ENCODE assay signal across 9 mouse cellular contexts in genomic region chr12:112328809-112329575, GRCm38 (mm10).
DNase-seq lines count a peak whose midpoint lies in the region; ATAC-seq and TF ChIP-seq lines count a peak whose summit lies in the region.
"Had no signal": no experiment of that assay in that cellular context is flagged by ENCODE, and none has a peak within 500 bp of the region (broad histone marks: within the 10 kb centered on the region; RNA-seq: fewer than 3 reads in every experiment).

No protein-coding gene starts in this region.

- H3K9ac ChIP-seq in hindbrain, postnatal 0 days (replicated peaks; ENCODE audit: low read length) = no peak overlapping the region

- H3K27ac ChIP-seq in left cerebral cortex, adult 2 months = peak overlapping the region; percentile 92
- H3K27ac ChIP-seq in embryonic facial prominence, embryonic 10.5 days (replicated peaks) = peak overlapping the region; percentile 85
- peak overlapping the region; percentile 85; the same call in 1 of the 2 replicates for H3K27ac ChIP-seq in hindbrain, postnatal 0 days
- peak overlapping the region; percentile 90; the same call in 1 of the 2 replicates for H3K27ac ChIP-seq in olfactory bulb, adult 2 months (ENCODE audit: insufficient read depth, low read depth, low read length)

- TF ChIP-seq POLR2A in olfactory bulb, adult 2 months (IDR thresholded peaks at IDR 0.05; ENCODE audit: insufficient read depth, low read depth, low read length) = no peak

- H3K4me1 ChIP-seq in embryonic facial prominence, embryonic 10.5 days = peaks cover 72% of the 10 kb centered on the region
- peaks cover 23% of the 10 kb centered on the region for H3K4me1 ChIP-seq in hindbrain, postnatal 0 days (ENCODE audit: insufficient read depth, low read length)
- H3K4me1 ChIP-seq in olfactory bulb, adult 2 months (ENCODE audit: control insufficient read depth, insufficient read depth, low read length) = peaks cover 57% of the 10 kb centered on the region

- peaks cover 37% of the 10 kb centered on the region for H3K27me3 ChIP-seq in embryonic facial prominence, embryonic 10.5 days (replicated peaks; ENCODE audit: low read depth, poor library complexity, severe bottlenecking)
- no peaks in the 10 kb centered on the region for H3K27me3 ChIP-seq in hindbrain, postnatal 0 days (ENCODE audit: insufficient read depth, low read length)

- H3K4me3 ChIP-seq in left cerebral cortex, adult 2 months = no peak overlapping the region
- peak overlapping the region; percentile 36; the same call in 1 of the 2 replicates for H3K4me3 ChIP-seq in embryonic facial prominence, embryonic 10.5 days
- no peak overlapping the region for H3K4me3 ChIP-seq in hindbrain, postnatal 0 days (ENCODE audit: low read length)
- no peak overlapping the region for H3K4me3 ChIP-seq in olfactory bulb, adult 2 months (ENCODE audit: insufficient read depth, low read depth, low read length)

- no peaks in the 10 kb centered on the region for H3K9me3 ChIP-seq in embryonic facial prominence, embryonic 10.5 days
- H3K9me3 ChIP-seq in hindbrain, postnatal 0 days (ENCODE audit: low read length) = no peaks in the 10 kb centered on the region
- H3K9me3 ChIP-seq: G1E had no signal

- DNase-seq in left cerebral cortex, adult 2 months (ENCODE audit: extremely low spot score in 1 of 2, low spot score in 2 of 2) = no peak
- no peak for DNase-seq in left cerebral cortex, postnatal 14 days (ENCODE audit: low spot score in 2 of 2)
- peak; percentile 38 for DNase-seq in embryonic facial prominence, embryonic 10.5 days (ENCODE audit: low spot score)
- DNase-seq in hindbrain, postnatal 0 days (ENCODE audit: low spot score) = no peak
- no peak for DNase-seq in ovary, postnatal 14 days (ENCODE audit: low spot score)
- no peak for DNase-seq in T-cell, adult 2 months (ENCODE audit: low spot score)

- no peaks in the 10 kb centered on the region for H3K36me3 ChIP-seq in embryonic facial prominence, embryonic 10.5 days (replicated peaks)
- H3K36me3 ChIP-seq in hindbrain, postnatal 0 days (ENCODE audit: insufficient read depth, low read length) = no peaks in the 10 kb centered on the region
- H3K36me3 ChIP-seq: G1E had no signal

- no peak for ATAC-seq in hindbrain, postnatal 0 days
- ATAC-seq in erythroid progenitor cell, adult 5-6 weeks (replicated peaks; ENCODE audit: low FRiP score, poor library complexity, severe bottlenecking) = no peak

- 0 out of 2 replicates have a peak overlapping the region, but pooled peaks have one; percentile 27 for H3K4me2 ChIP-seq in hindbrain, postnatal 0 days (ENCODE audit: low read depth, low read length)

- 35% methylated on average over 8 of the region's 8 CpGs for WGBS in embryonic facial prominence, embryonic 10.5 days
- 26% methylated on average over 8 of the region's 8 CpGs for WGBS in hindbrain, postnatal 0 days
- 31% methylated on average over 8 of the region's 8 CpGs for WGBS in olfactory bulb, adult 2 months

- intact Hi-C loops in left cerebral cortex, adult 2 months (cut with DNase I) = no loop called here
- intact Hi-C loops in left cerebral cortex, postnatal 14 days (cut with DNase I) = no loop called here

- no peak for TF ChIP-seq CTCF in left cerebral cortex, adult 2 months (IDR thresholded peaks at IDR 0.05)
- TF ChIP-seq CTCF in hindbrain, postnatal 0 days (IDR thresholded peaks at IDR 0.05; ENCODE audit: low read depth) = no peak
- TF ChIP-seq CTCF in olfactory bulb, adult 2 months (IDR thresholded peaks at IDR 0.05; ENCODE audit: insufficient read depth, low read depth, low read length) = no peak
